Mouse (Mus musculus): ENCODE data around the gene Rnd1. TPM values are rescaled to one million over a fixed set of nuclear protein-coding genes. Genes with fewer than 3 reads are reported as not detected.

Rnd1 gene
- polyA plus RNA-seq, 1 experiment from 2014 or later = 8.0 TPM

DNA sequence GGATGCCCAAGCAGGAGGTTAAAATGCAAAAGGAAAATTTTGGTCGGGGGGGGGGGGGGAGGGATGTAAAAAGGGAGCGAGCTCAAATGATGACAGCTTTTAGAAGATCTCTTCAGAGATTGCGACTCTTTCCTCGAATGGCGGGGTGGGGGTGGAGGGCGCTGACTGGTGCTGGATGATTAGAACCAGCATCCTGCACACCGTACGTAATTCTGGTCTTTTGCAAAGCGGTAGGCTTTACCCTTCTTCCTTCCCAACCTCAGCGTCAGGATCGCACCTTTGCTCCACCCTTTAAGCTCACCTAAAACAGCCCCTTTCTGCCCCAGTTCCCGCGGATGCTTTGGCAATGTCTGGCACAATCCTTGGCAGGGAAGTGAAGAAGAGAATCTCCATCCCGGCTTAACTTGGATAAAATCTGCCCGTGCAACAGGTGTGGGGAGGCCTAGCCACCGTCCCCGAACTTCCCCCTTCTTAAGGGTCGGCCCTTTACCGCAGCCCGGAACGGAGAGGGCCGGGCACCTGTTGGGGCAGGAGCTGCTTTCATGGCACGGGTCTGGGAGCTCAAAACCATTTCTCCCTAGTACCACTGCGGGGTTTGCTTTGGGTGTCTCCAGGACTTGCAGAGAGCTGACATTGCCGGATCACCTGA, 43.3 kb downstream of the Rnd1 start:
- Histone ChIP-seq H3K27me3 (peaks cover 57% of the 10 kb centered on the region), H3K9ac (replicated peaks) (peak overlapping the region; percentile 90), H3K27ac (replicated peaks) (peak overlapping the region; percentile 97), H3K4me1 (peaks cover 66% of the 10 kb centered on the region), H3K4me3 (peak overlapping the region; percentile 78), H3K4me2 (replicated peaks) (peak overlapping the region; percentile 86), H3K36me3 (no peaks in the 10 kb centered on the region), H3K9me3 (no peaks in the 10 kb centered on the region)
- peak; percentile 1; the same call in 1 of the 2 replicates for ATAC-seq (ENCODE audit: low FRiP score, low read depth)
- under 1% methylated on average over 24 of the region's 25 CpGs for WGBS

DNA sequence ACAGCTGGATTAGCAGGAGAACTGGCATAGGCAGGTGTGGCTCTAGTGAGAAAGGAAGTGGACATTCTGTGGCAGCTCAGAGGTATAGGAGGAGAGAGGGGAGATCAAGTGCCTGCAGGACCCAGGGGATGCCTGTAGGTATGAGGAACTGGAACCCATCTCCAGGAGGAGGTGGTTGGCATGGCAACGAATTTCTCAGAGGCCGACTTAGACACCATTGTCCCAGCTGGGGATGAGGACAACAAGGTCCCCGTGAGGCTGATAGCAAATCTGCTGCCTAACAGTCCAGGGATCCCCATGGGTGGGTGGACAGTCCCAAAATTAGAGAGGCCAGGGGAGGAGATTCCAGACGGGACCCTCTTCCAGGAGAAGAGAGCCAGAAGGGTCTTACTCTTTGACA, 44.3 kb downstream of the Rnd1 start:
- no peak for ATAC-seq (ENCODE audit: low FRiP score, low read depth)
- Histone ChIP-seq H3K27me3 (peaks cover 66% of the 10 kb centered on the region), H3K9ac (replicated peaks) (peak overlapping the region; percentile 76), H3K36me3 (no peaks in the 10 kb centered on the region), H3K4me3 (peak overlapping the region; percentile 78), H3K27ac (replicated peaks) (peak overlapping the region; percentile 97), H3K9me3 (no peaks in the 10 kb centered on the region), H3K4me1 (peaks cover 73% of the 10 kb centered on the region), H3K4me2 (replicated peaks) (peak overlapping the region; percentile 86)
- WGBS = 0% methylated on average over 4 of the region's 4 CpGs

DNA sequence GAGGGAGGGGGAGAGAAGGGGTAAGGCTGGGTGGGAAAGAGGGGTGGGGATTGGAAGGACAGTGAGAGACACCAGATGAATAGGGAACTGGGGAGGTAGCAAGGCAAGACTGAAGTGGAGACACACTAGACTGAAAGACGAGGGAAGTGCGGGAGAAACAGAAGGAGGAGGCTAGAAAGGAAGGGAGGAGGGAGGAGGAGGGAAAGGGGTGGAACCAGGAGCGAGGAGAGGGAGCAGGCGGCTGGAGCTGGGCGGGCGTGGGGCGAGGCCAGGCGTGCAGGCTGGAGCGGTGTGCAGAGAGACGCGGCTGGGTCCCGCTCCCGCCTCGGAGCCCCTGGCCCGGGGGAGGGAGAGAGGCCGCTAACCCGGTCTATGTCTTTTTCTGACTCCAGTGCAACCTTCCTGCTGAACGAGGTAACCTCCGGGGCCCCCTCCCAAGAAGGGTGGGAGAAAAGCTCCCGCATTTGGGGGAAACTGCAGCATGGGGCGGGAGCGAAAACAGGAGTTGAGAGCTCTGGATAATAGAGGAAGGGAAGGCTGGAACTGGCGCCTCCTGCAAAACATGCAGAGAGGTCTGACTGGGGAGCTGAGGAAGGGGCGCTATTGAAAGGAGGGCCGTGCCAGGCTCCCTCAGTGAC, 45.0 kb downstream of the Rnd1 start:
- Histone ChIP-seq H3K27me3 (peaks cover 66% of the 10 kb centered on the region), H3K4me1 (peaks cover 66% of the 10 kb centered on the region), H3K9me3 (no peaks in the 10 kb centered on the region), H3K36me3 (no peaks in the 10 kb centered on the region), H3K9ac (replicated peaks) (peak overlapping the region; percentile 76), H3K4me3 (peak overlapping the region; percentile 78), H3K27ac (replicated peaks) (peak overlapping the region; percentile 97), H3K4me2 (replicated peaks) (peak overlapping the region; percentile 86)
- WGBS = 1% methylated on average over 24 of the region's 25 CpGs
- 0 out of 2 replicates have a peak, but pooled peaks have one; percentile 11 for ATAC-seq (ENCODE audit: low FRiP score, low read depth)

DNA sequence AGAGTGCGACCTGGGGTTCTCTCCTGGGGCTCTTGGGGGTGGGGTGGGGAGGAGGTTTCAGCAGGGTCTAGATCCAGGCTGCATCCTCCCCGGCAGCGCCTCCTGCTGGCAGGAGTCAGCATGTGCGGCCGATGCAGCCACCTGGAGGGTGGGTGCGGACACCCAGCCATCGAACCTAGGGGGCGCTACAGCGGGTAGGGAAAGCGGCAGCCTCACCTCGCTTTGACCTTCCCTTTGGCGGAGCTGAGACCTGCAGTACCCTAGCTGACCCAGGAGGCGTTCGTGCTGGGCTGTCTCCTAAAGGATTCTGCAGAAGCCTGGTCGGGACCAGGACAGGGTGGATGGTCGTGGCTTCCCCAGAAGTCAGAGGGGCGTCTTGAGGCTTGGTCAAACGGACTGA, 45.8 kb downstream of the Rnd1 start:
- H3K9ac ChIP-seq (replicated peaks) = no peak overlapping the region; the same call in 1 of the 2 replicates
- peak overlapping the region; percentile 97 for H3K27ac ChIP-seq (replicated peaks)
- H3K36me3 ChIP-seq = no peaks in the 10 kb centered on the region
- H3K9me3 ChIP-seq = no peaks in the 10 kb centered on the region
- peaks cover 61% of the 10 kb centered on the region for H3K27me3 ChIP-seq
- no peak for ATAC-seq (ENCODE audit: low FRiP score, low read depth)
- WGBS = 0% methylated on average over 18 of the region's 18 CpGs
- H3K4me3 ChIP-seq = peak overlapping the region; percentile 78
- peak overlapping the region; percentile 86 for H3K4me2 ChIP-seq (replicated peaks)
- H3K4me1 ChIP-seq = peaks cover 59% of the 10 kb centered on the region

DNA sequence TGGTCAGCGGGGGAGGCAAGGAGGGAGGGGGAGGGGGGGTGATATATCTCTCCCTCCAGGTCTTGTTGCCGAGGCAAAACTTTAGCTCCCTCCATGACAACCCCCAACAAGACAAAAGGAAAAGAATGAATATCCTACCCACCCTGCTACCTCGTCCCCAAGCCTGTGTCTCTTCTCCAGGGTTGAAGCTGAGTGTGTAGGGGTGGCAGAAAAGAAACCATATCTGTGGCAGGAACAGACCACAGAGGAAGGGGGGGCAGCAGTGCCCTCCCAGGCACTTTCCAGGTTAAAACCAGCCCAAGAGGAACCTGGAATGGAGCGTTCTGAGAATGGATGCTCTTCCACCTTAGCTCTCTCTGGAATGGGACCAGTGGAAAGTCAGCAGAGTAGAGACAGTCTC, 46.7 kb downstream of the Rnd1 start, which contains the start of gene Cacnb3:
Cacnb3 (plus strand) TSS at position 301 of the 400 bp plus-strand sequence.
- Histone ChIP-seq H3K4me2 (replicated peaks) (peak within 1 kb of the TSS; percentile 86), H3K9ac (replicated peaks) (no peak within 1 kb of the TSS; the same call in 1 of the 2 replicates), H3K27ac (replicated peaks) (peak within 1 kb of the TSS; percentile 97; the same call in 1 of the 2 replicates), H3K4me1 (peaks cover 58% of the 10 kb centered on the region), H3K27me3 (peaks cover 57% of the 10 kb centered on the region), H3K4me3 (peak within 1 kb of the TSS; percentile 78), H3K36me3 (no peaks in the 10 kb centered on the region), H3K9me3 (no peaks in the 10 kb centered on the region)
- WGBS = 42% methylated on average over 3 of the region's 4 CpGs
- ATAC-seq (ENCODE audit: low FRiP score, low read depth) = no peak

DNA sequence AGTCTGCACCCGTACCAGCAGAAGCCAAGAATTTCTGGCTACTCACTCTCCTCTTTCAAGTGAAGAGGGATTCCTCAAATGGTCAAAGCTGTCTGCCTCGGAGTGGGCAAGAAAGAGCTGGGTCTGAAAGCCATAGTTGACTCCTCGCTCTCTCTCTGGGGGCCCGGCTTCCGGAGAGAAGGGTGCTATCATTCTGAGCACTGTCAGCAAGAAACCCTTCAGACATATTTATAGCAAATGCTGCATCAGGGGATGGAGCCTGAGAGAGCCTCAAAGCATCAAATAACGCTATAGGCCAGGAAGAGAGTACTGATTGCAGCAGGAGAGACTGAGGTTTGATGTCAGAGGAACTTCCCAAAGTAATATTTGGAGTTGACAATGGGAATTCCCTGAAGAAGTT, 47.8 kb downstream of the Rnd1 start:
- no peaks in the 10 kb centered on the region for H3K36me3 ChIP-seq
- H3K4me2 ChIP-seq (replicated peaks) = no peak overlapping the region
- H3K9ac ChIP-seq (replicated peaks) = no peak overlapping the region
- no peak overlapping the region for H3K4me3 ChIP-seq
- H3K4me1 ChIP-seq = peaks cover 52% of the 10 kb centered on the region
- 61% methylated on average over 6 of the region's 6 CpGs for WGBS
- no peak overlapping the region for H3K27ac ChIP-seq (replicated peaks)
- H3K27me3 ChIP-seq = peaks cover 57% of the 10 kb centered on the region
- ATAC-seq (ENCODE audit: low FRiP score, low read depth) = no peak
- H3K9me3 ChIP-seq = no peaks in the 10 kb centered on the region

DNA sequence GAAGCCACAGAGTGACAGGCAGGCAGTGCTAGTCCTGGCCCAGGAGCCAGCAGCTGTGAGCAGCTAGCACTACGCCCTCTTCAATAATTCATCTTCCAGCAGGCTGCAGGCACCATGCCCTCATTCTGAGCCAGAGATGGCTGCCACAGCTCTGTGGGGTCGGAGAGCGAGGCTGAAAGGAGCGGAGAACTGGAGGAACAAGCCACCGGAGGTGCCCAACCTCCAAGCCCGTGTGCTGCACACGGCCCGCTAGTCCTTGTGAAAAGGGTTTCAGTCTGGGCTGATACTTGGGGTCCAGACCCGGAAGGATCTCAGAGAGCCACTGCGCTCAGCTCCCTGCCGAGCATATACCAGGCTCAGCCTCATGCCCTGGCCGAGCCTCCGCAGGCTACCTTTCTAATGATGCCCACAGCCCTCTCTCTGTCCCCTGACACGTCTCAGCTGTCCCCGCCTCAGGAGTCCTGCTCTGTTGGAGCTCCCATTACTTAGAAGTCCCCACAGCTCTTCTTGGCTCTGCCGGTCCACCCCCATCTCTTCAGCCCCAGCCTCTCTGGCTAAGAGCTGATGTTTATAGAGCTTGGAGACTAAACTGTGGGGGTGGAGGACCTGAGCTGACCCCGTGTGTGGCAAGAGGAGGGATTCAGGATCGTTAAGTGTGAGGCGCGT, 48.5 kb downstream of the Rnd1 start:
- Histone ChIP-seq H3K4me2 (replicated peaks) (peak overlapping the region; percentile 45), H3K36me3 (no peaks in the 10 kb centered on the region), H3K27ac (replicated peaks) (peak overlapping the region; percentile 60), H3K9ac (replicated peaks) (peak overlapping the region; percentile 37), H3K27me3 (peaks cover 59% of the 10 kb centered on the region), H3K4me1 (peaks cover 47% of the 10 kb centered on the region), H3K4me3 (peak overlapping the region; percentile 22), H3K9me3 (no peaks in the 10 kb centered on the region)
- WGBS = 8% methylated on average over 20 of the region's 20 CpGs
- ATAC-seq (ENCODE audit: low FRiP score, low read depth) = no peak

DNA sequence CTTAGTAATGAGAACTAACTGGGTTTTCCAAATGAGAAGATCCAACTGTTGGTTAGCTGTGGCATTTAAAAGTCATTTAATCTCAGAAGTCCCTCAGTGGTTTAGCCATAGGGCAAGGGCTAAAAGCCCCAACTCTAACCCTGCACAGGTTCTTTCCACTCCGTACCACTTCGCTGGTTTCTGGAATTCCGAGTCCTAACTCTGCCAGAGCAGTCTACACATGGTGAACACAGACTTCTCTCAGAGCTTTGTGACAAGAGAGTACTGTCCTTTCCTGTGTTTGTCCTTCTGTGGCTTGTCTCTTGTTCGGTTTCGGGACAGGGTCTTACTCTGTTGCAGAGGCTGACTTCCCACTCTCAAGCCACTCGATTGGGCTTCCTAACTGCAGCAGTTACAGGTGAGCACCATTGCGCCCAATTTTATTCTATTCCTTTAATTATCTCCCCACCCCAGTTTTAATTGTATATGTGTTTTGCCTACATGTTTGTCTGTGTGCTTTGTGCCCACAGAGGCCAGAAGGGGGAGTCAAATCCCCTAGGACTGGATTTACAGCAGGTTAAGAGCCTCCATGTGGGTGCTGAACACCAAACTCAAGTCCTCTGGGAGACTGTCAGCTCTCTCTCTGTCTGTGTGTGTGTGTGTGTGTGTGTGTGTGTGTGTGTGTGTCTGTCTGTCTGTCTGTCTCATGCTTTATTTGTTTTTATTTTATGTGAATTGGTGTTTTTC, 50.6 kb downstream of the Rnd1 start:
- Histone ChIP-seq H3K27ac (replicated peaks) (no peak overlapping the region), H3K4me2 (replicated peaks) (no peak overlapping the region), H3K9me3 (no peaks in the 10 kb centered on the region), H3K4me1 (peaks cover 29% of the 10 kb centered on the region), H3K36me3 (no peaks in the 10 kb centered on the region), H3K27me3 (peaks cover 56% of the 10 kb centered on the region), H3K4me3 (no peak overlapping the region), H3K9ac (replicated peaks) (no peak overlapping the region)
- ATAC-seq (ENCODE audit: low FRiP score, low read depth) = no peak
- 81% methylated on average over 7 of the region's 7 CpGs for WGBS

DNA sequence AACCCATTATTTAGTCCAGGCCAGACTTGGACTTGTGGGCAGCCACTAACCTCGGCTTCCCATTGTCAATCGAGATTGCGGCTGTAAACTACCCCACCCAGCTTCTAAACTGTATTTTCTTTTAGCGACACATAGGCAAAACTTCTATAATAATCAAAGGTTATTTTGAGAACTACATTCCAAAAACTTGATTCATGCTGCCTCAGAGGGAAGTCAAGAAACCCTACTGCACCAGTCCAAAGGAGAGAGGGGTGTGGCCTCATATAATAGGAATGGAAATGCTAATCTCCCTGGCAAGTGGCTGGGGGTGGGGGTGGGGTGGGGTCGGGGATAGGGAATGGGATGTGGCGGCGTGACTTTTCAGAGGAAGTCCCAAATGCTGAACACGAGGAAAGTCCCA, 51.2 kb downstream of the Rnd1 start:
- Histone ChIP-seq H3K27ac (replicated peaks) (no peak overlapping the region), H3K27me3 (peaks cover 54% of the 10 kb centered on the region), H3K9me3 (no peaks in the 10 kb centered on the region), H3K36me3 (no peaks in the 10 kb centered on the region), H3K4me3 (no peak overlapping the region), H3K4me2 (replicated peaks) (0 out of 2 replicates have a peak overlapping the region, but pooled peaks have one; percentile 5), H3K4me1 (peaks cover 23% of the 10 kb centered on the region), H3K9ac (replicated peaks) (no peak overlapping the region)
- WGBS = 21% methylated on average over 8 of the region's 8 CpGs
- ATAC-seq (ENCODE audit: low FRiP score, low read depth) = no peak

DNA sequence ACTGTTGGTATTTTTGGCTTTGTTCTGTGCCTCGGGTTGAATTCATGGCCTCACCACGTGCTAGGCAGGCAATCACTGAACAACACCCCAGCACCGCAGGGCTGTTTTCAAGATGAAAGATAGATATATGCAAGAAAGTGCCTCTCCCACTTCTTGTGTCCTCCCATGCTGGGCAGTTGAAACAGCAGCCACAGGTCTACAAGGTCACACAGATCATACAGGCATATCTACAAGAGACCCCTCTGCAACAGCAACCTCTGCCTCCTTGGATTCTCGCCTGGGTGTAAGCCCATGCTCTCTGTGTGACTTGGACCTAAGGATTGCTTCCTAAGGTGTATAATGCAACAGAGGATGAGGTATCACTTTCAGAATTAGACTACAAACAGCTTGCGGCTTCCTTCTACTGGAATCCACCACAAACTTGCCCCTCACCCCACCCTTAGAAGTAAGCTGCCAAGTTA, 53.9 kb downstream of the Rnd1 start:
- Histone ChIP-seq H3K27ac (replicated peaks) (no peak overlapping the region), H3K36me3 (no peaks in the 10 kb centered on the region), H3K9ac (replicated peaks) (no peak overlapping the region), H3K4me1 (peaks cover 12% of the 10 kb centered on the region), H3K27me3 (peaks cover 37% of the 10 kb centered on the region), H3K4me3 (no peak overlapping the region), H3K9me3 (no peaks in the 10 kb centered on the region), H3K4me2 (replicated peaks) (no peak overlapping the region)
- WGBS = 61% methylated on average over 5 of the region's 5 CpGs
- ATAC-seq (ENCODE audit: low FRiP score, low read depth) = no peak

DNA sequence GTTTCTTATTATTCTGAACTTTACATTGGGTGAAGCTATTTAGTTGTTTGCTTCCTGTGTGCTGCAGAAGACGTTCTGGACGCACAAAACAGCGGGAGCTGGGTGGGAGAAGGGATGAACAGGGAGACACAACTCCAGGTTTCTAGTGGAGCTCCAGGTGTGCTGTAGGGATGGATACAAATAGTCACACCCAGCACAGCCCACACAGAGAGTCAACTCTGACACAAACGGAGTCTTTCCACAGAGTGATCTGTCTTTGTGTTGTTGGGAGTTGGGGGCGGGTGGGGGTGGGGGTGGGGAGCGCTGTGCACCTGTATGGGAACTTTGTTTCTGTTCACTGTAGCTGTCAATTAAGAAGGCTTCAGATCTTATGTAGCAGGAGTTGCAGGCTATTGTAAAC, 54.5 kb downstream of the Rnd1 start:
- peaks cover 37% of the 10 kb centered on the region for H3K27me3 ChIP-seq
- H3K27ac ChIP-seq (replicated peaks) = no peak overlapping the region
- H3K9me3 ChIP-seq = no peaks in the 10 kb centered on the region
- H3K4me1 ChIP-seq = peaks cover 10% of the 10 kb centered on the region
- no peaks in the 10 kb centered on the region for H3K36me3 ChIP-seq
- 18% methylated on average over 6 of the region's 6 CpGs for WGBS
- H3K9ac ChIP-seq (replicated peaks) = no peak overlapping the region
- H3K4me2 ChIP-seq (replicated peaks) = no peak overlapping the region
- no peak overlapping the region for H3K4me3 ChIP-seq
- no peak for ATAC-seq (ENCODE audit: low FRiP score, low read depth)

Data from midbrain, embryonic 12.5 days (tissue).